In the genomic region with DNA sequence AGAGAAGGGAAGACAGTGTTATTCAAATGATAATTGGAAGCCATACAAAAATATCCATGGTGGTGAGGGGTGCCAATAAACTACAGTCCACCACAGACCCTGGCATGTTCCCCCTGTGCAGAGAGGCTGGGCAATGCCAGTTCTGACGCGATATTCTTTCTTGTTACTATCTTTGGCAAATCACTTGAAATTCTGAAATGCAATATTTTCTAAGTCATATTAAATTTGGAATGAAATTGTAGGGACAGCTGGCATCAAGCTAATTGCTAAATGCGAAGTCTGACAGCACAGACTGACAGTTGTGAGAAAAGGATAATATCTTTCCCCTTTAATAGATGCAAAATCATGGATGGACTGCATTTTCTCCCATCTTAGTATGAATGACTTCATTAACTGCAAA, we compare ENCODE assay signal across 25 mouse cellular contexts.
DNase-seq lines count a peak whose midpoint lies in the region; ATAC-seq and TF ChIP-seq lines count a peak whose summit lies in the region.
"Had no signal": no experiment of that assay in that cellular context is flagged by ENCODE, and none has a peak within 500 bp of the region (broad histone marks: within the 10 kb centered on the region; RNA-seq: fewer than 3 reads in every experiment).

No protein-coding gene starts in this region.

- WGBS in forebrain, embryonic 15.5 days = 54% methylated on average over 3 of the region's 3 CpGs
- 92% methylated on average over 3 of the region's 3 CpGs for WGBS in forebrain, embryonic 12.5 days
- WGBS in hindbrain, embryonic 16.5 days = 83% methylated on average over 3 of the region's 3 CpGs
- 97% methylated on average over 3 of the region's 3 CpGs for WGBS in kidney, embryonic 15.5 days

- no peaks in the 10 kb centered on the region for H3K27me3 ChIP-seq in forebrain, embryonic 15.5 days
- H3K27me3 ChIP-seq in forebrain, embryonic 12.5 days = no peaks in the 10 kb centered on the region
- no peaks in the 10 kb centered on the region for H3K27me3 ChIP-seq in hindbrain, embryonic 16.5 days (replicated peaks; ENCODE audit: control insufficient read depth, insufficient read depth, low read length)
- H3K27me3 ChIP-seq in kidney, embryonic 15.5 days = no peaks in the 10 kb centered on the region
- H3K27me3 ChIP-seq: heart, embryonic 13.5 days; hindbrain, embryonic 15.5 days; lung, embryonic 15.5 days; Patski; stomach, embryonic 15.5 days had no signal

- ATAC-seq in forebrain, embryonic 15.5 days (replicated peaks) = peak; percentile 88
- no peak for ATAC-seq in forebrain, embryonic 12.5 days (ENCODE audit: low FRiP score)
- no peak for ATAC-seq in hindbrain, embryonic 16.5 days
- ATAC-seq in kidney, embryonic 15.5 days (replicated peaks; ENCODE audit: low FRiP score) = no peak
- ATAC-seq: midbrain, embryonic 16.5 days; Patski had no signal

- no peak overlapping the region for H3K9ac ChIP-seq in forebrain, embryonic 15.5 days (replicated peaks)
- H3K9ac ChIP-seq in forebrain, embryonic 12.5 days = no peak overlapping the region
- no peak overlapping the region for H3K9ac ChIP-seq in hindbrain, embryonic 16.5 days (ENCODE audit: low read depth, low read length)
- H3K9ac ChIP-seq in kidney, embryonic 15.5 days = no peak overlapping the region
- H3K9ac ChIP-seq: heart, embryonic 13.5 days; hindbrain, embryonic 15.5 days; liver, embryonic 14.5 days; lung, embryonic 15.5 days; stomach, embryonic 15.5 days had no signal

- H3K4me1 ChIP-seq in forebrain, embryonic 15.5 days = peaks cover 26% of the 10 kb centered on the region; the same call in 1 of the 2 replicates
- no peaks in the 10 kb centered on the region for H3K4me1 ChIP-seq in forebrain, embryonic 12.5 days
- H3K4me1 ChIP-seq in hindbrain, embryonic 16.5 days (ENCODE audit: control insufficient read depth, insufficient read depth, low read depth, low read length) = no peaks in the 10 kb centered on the region
- H3K4me1 ChIP-seq in kidney, embryonic 15.5 days = no peaks in the 10 kb centered on the region
- H3K4me1 ChIP-seq: heart, embryonic 13.5 days; hindbrain, embryonic 15.5 days; lung, embryonic 15.5 days; midbrain, embryonic 10.5 days; stomach, embryonic 15.5 days had no signal

- peak overlapping the region; percentile 73 for H3K27ac ChIP-seq in forebrain, embryonic 15.5 days (replicated peaks)
- no peak overlapping the region for H3K27ac ChIP-seq in forebrain, embryonic 12.5 days
- H3K27ac ChIP-seq in layer of hippocampus, adult 2 months = no peak overlapping the region
- no peak overlapping the region for H3K27ac ChIP-seq in hindbrain, embryonic 16.5 days (ENCODE audit: low read depth, low read length)
- no peak overlapping the region for H3K27ac ChIP-seq in kidney, embryonic 15.5 days
- H3K27ac ChIP-seq: heart, embryonic 13.5 days; hindbrain, embryonic 15.5 days; liver, embryonic 14.5 days; lung, embryonic 15.5 days; midbrain, embryonic 10.5 days; stomach, embryonic 15.5 days had no signal

- no peak overlapping the region for H3K4me2 ChIP-seq in forebrain, embryonic 15.5 days (replicated peaks)
- H3K4me2 ChIP-seq in forebrain, embryonic 12.5 days = no peak overlapping the region
- H3K4me2 ChIP-seq in hindbrain, embryonic 16.5 days (ENCODE audit: low read length) = no peak overlapping the region
- H3K4me2 ChIP-seq in kidney, embryonic 15.5 days = no peak overlapping the region
- H3K4me2 ChIP-seq: heart, embryonic 13.5 days; hindbrain, embryonic 15.5 days; lung, embryonic 15.5 days; stomach, embryonic 15.5 days had no signal

- H3K36me3 ChIP-seq in forebrain, embryonic 15.5 days = no peaks in the 10 kb centered on the region
- H3K36me3 ChIP-seq in forebrain, embryonic 12.5 days (replicated peaks) = no peaks in the 10 kb centered on the region
- H3K36me3 ChIP-seq in hindbrain, embryonic 16.5 days (ENCODE audit: control insufficient read depth, insufficient read depth, low read length) = no peaks in the 10 kb centered on the region
- H3K36me3 ChIP-seq in kidney, embryonic 15.5 days = no peaks in the 10 kb centered on the region
- H3K36me3 ChIP-seq: G1E; heart, embryonic 13.5 days; hindbrain, embryonic 15.5 days; lung, embryonic 15.5 days; midbrain, embryonic 10.5 days; stomach, embryonic 15.5 days had no signal

- peak; percentile 22 for DNase-seq in cerebellum, adult 9-11 months
- no peak for DNase-seq in cerebellum, adult 11 months
- peak; percentile 21 to 55 for DNase-seq in layer of hippocampus, adult 2 months (ENCODE audit: low spot score in 2 of 2)
- peak; percentile 8 to 11 for DNase-seq in layer of hippocampus, postnatal 36 days
- DNase-seq: adrenal gland, postnatal 10 days; cerebellum, adult 8-10 months; heart, postnatal 10 days; kidney, adult 18-20 months; kidney, postnatal 36 days; liver; right cerebral cortex, postnatal 25 days; thymus, postnatal 25 days had no signal

- H3K9me3 ChIP-seq in forebrain, embryonic 15.5 days = no peaks in the 10 kb centered on the region
- no peaks in the 10 kb centered on the region for H3K9me3 ChIP-seq in forebrain, embryonic 12.5 days
- no peaks in the 10 kb centered on the region for H3K9me3 ChIP-seq in hindbrain, embryonic 16.5 days (ENCODE audit: control insufficient read depth, low read length)
- H3K9me3 ChIP-seq in kidney, embryonic 15.5 days (replicated peaks) = no peaks in the 10 kb centered on the region
- H3K9me3 ChIP-seq: heart, embryonic 13.5 days; hindbrain, embryonic 15.5 days; lung, embryonic 15.5 days; midbrain, embryonic 10.5 days; stomach, embryonic 15.5 days had no signal

- no peak overlapping the region for H3K4me3 ChIP-seq in forebrain, embryonic 15.5 days
- H3K4me3 ChIP-seq in forebrain, embryonic 12.5 days (replicated peaks) = no peak overlapping the region
- no peak overlapping the region for H3K4me3 ChIP-seq in layer of hippocampus, adult 2 months
- H3K4me3 ChIP-seq in hindbrain, embryonic 16.5 days (ENCODE audit: low read length) = no peak overlapping the region
- no peak overlapping the region for H3K4me3 ChIP-seq in kidney, embryonic 15.5 days (replicated peaks)
- H3K4me3 ChIP-seq: heart, embryonic 13.5 days; hindbrain, embryonic 15.5 days; lung, embryonic 15.5 days; midbrain, embryonic 10.5 days; stomach, embryonic 15.5 days had no signal

- TF ChIP-seq CTCF in layer of hippocampus, adult 2 months (conservative IDR thresholded peaks at IDR 0.05) = no peak
